Mouse (Mus musculus): ENCODE measurements around the gene Ephb1. TPM values are rescaled to one million over a fixed set of nuclear protein-coding genes. Genes with fewer than 3 reads are reported as not detected.

Gene Ephb1
- polyA plus RNA-seq, 1 experiment from 2014 or later = 1.4 TPM

DNA sequence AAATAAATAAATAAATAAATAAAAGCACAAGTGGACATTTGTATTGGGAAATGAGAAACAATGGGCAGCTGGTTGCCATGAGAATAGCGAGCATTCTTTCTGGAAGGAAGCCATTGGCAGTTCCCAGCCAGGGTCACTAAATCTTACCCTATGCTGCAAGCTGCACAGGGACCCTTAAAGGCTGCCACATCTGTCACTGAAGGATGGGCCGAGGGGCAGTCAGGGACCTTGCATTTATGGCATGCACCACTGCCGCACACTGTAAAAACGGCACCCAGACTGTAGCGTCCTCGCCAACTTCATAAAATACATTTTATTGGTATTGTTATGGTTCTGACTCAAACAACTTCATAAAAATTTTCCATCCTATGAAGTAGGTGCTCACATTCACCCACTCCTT lies 39.1 kb downstream of the Ephb1 start:
- ATAC-seq (ENCODE audit: low read depth) = no peak
- 82% methylated on average over 6 of the region's 6 CpGs for WGBS
- H3K4me1 ChIP-seq (replicated peaks; ENCODE audit: control insufficient read depth, insufficient read depth, low read length) = no peaks in the 10 kb centered on the region
- no peaks in the 10 kb centered on the region for H3K9me3 ChIP-seq (ENCODE audit: control insufficient read depth, low read length)
- H3K36me3 ChIP-seq (ENCODE audit: control insufficient read depth, insufficient read depth, low read length) = no peaks in the 10 kb centered on the region
- H3K4me3 ChIP-seq (ENCODE audit: low read length) = no peak overlapping the region
- H3K4me2 ChIP-seq (ENCODE audit: low read depth, low read length) = no peak overlapping the region
- no peaks in the 10 kb centered on the region for H3K27me3 ChIP-seq (ENCODE audit: control insufficient read depth, insufficient read depth, low read depth, low read length)
- H3K9ac ChIP-seq (ENCODE audit: low read length) = no peak overlapping the region
- H3K27ac ChIP-seq (ENCODE audit: low read length) = no peak overlapping the region

DNA sequence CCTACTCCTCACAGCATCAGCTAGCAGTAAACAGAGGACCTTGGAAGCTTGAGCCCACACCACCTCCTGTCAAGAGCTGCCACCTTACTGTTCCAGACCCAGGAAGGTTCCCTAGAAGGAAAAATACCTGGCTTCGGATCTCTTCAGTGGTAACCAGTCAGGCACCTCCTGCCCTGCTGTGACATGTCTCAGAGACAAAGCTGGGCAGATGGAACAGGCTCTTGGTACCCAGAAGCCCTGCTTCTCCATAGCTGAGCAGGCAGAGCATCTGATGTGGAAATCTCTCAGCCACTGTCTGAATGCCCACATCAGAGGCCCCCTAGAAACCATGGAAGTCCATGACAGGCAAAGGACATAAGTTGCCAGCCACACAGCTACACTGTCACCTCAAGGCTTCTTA lies 39.7 kb downstream of the Ephb1 start:
- Histone ChIP-seq H3K36me3 (ENCODE audit: control insufficient read depth, insufficient read depth, low read length) (no peaks in the 10 kb centered on the region), H3K9ac (ENCODE audit: low read length) (no peak overlapping the region), H3K4me3 (ENCODE audit: low read length) (no peak overlapping the region), H3K9me3 (ENCODE audit: control insufficient read depth, low read length) (no peaks in the 10 kb centered on the region), H3K27ac (ENCODE audit: low read length) (no peak overlapping the region), H3K4me1 (replicated peaks; ENCODE audit: control insufficient read depth, insufficient read depth, low read length) (no peaks in the 10 kb centered on the region), H3K4me2 (ENCODE audit: low read depth, low read length) (no peak overlapping the region), H3K27me3 (ENCODE audit: control insufficient read depth, insufficient read depth, low read depth, low read length) (no peaks in the 10 kb centered on the region)
- no peak for ATAC-seq (ENCODE audit: low read depth)
- 75% methylated on average over 1 of the region's 1 CpGs for WGBS

DNA sequence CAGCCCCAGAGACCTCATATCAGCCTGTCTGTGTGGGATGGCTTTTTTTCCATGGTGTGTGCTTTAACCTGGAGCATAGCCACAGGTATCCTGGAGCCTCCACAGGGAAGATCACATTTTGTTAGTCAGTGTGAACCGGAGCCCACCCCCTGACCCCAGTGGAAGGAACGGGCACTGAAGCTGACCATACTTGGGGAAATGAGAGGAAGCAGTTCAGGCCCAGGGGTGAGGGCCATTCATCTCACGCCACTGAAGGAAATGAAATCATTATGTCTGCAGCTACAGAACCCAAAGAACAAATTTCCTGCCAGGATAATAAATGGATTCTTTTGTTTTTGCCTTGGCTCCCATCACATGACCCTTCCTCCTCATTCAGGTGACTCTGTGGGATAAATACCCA lies 44.1 kb downstream of the Ephb1 start:
- Histone ChIP-seq H3K4me2 (ENCODE audit: low read depth, low read length) (no peak overlapping the region), H3K9me3 (ENCODE audit: control insufficient read depth, low read length) (no peaks in the 10 kb centered on the region), H3K27ac (ENCODE audit: low read length) (peak overlapping the region; percentile 63), H3K4me1 (replicated peaks; ENCODE audit: control insufficient read depth, insufficient read depth, low read length) (peaks cover 9% of the 10 kb centered on the region; the same call in 1 of the 2 replicates), H3K4me3 (ENCODE audit: low read length) (no peak overlapping the region), H3K36me3 (ENCODE audit: control insufficient read depth, insufficient read depth, low read length) (no peaks in the 10 kb centered on the region), H3K9ac (ENCODE audit: low read length) (no peak overlapping the region), H3K27me3 (ENCODE audit: control insufficient read depth, insufficient read depth, low read depth, low read length) (no peaks in the 10 kb centered on the region)
- 44% methylated on average over 3 of the region's 3 CpGs for WGBS
- peak; percentile 68 for ATAC-seq (ENCODE audit: low read depth)

DNA sequence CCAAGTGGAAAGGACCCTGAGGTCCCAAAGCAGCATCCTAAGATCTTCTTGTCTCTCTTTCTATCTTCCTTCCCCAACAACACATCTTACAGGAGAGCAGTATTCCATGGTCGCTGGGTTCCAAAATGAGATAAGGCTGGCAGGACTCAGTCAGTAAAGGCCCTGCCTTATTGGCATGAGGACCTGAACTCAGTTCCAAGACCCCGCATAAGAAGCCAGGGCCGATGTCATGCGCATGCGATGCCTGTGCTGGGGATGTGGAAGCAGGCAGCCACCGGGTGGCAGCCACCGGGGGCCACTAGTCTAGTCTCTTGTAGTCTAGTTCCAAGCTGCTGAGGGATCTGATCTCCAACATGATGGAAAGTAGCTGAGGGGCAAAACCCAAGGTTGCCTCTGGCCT lies 45.2 kb downstream of the Ephb1 start:
- Histone ChIP-seq H3K4me1 (replicated peaks; ENCODE audit: control insufficient read depth, insufficient read depth, low read length) (peaks cover 9% of the 10 kb centered on the region; the same call in 1 of the 2 replicates), H3K9me3 (ENCODE audit: control insufficient read depth, low read length) (no peaks in the 10 kb centered on the region), H3K4me2 (ENCODE audit: low read depth, low read length) (no peak overlapping the region), H3K36me3 (ENCODE audit: control insufficient read depth, insufficient read depth, low read length) (no peaks in the 10 kb centered on the region), H3K9ac (ENCODE audit: low read length) (no peak overlapping the region), H3K4me3 (ENCODE audit: low read length) (no peak overlapping the region), H3K27ac (ENCODE audit: low read length) (no peak overlapping the region), H3K27me3 (ENCODE audit: control insufficient read depth, insufficient read depth, low read depth, low read length) (no peaks in the 10 kb centered on the region)
- ATAC-seq (ENCODE audit: low read depth) = no peak
- 93% methylated on average over 7 of the region's 7 CpGs for WGBS

DNA sequence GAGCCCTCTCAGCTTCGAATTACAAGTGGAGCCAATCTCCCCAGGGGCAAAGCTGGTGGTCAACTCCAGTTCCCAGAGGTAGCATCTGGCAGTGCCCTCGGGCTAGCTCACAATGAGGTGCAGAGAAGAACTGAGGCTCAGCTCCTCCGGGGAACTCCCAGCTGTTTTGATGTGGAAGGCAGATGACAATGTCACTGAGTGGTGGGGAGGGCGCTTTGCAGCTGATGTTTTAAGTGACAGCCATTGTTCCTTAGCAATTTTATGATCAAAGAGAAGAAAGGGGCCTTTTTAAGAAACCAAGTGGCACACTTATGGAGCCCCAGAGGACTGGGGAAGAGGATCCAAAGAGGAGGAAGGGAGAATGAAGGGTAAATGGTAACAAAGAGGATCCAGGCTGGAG lies 46.8 kb downstream of the Ephb1 start:
- Histone ChIP-seq H3K36me3 (ENCODE audit: control insufficient read depth, insufficient read depth, low read length) (no peaks in the 10 kb centered on the region), H3K4me2 (ENCODE audit: low read depth, low read length) (no peak overlapping the region), H3K27me3 (ENCODE audit: control insufficient read depth, insufficient read depth, low read depth, low read length) (no peaks in the 10 kb centered on the region), H3K9me3 (ENCODE audit: control insufficient read depth, low read length) (no peaks in the 10 kb centered on the region), H3K4me1 (replicated peaks; ENCODE audit: control insufficient read depth, insufficient read depth, low read length) (peaks cover 9% of the 10 kb centered on the region; the same call in 1 of the 2 replicates), H3K9ac (ENCODE audit: low read length) (no peak overlapping the region), H3K4me3 (ENCODE audit: low read length) (no peak overlapping the region), H3K27ac (ENCODE audit: low read length) (peak overlapping the region; percentile 64)
- 57% methylated on average over 4 of the region's 4 CpGs for WGBS
- no peak for ATAC-seq (ENCODE audit: low read depth)

DNA sequence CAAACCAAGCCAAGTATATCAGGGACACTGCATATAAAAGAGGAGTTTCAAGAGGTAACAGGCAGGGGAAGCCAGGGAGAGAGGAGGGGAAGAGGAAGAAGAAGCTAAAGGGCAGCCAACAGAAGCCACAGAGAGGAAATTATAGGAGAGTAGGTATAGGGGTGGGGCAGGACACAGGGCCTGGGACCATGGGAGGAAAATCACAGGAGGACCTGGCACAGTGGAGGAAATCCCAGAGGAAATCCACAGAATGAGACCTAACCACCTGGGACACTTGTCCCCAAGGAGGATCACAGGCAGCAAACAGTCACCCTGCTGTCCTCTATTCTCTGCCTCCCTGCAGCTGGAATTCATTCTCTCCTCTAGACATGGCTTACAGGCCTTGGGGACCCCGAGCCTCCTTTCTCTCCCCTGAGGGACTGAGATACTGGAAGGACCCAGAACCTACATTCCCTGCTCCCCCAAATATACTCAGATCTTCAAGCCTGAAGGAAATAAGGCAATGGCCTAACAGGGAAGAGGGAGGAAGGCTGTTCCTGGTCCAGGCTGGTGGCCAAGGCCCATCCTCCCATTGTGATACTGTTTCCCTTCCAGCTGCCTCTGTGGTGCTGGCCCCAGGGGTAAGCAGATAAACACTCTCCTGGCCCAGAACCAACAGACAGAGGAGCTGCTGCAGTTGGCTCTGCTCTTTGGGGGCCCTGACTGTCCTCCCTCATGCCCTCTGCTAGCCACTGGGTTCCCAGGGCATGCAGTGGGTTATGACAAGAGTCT lies 47.7 kb downstream of the Ephb1 start:
- peaks cover 9% of the 10 kb centered on the region; the same call in 1 of the 2 replicates for H3K4me1 ChIP-seq (replicated peaks; ENCODE audit: control insufficient read depth, insufficient read depth, low read length)
- ATAC-seq (ENCODE audit: low read depth) = peak; percentile 89
- WGBS = 67% methylated on average over 1 of the region's 1 CpGs
- no peak overlapping the region for H3K9ac ChIP-seq (ENCODE audit: low read length)
- H3K4me3 ChIP-seq (ENCODE audit: low read length) = no peak overlapping the region
- H3K9me3 ChIP-seq (ENCODE audit: control insufficient read depth, low read length) = no peaks in the 10 kb centered on the region
- H3K27ac ChIP-seq (ENCODE audit: low read length) = peak overlapping the region; percentile 73
- H3K36me3 ChIP-seq (ENCODE audit: control insufficient read depth, insufficient read depth, low read length) = no peaks in the 10 kb centered on the region
- no peak overlapping the region for H3K4me2 ChIP-seq (ENCODE audit: low read depth, low read length)
- H3K27me3 ChIP-seq (ENCODE audit: control insufficient read depth, insufficient read depth, low read depth, low read length) = no peaks in the 10 kb centered on the region

DNA sequence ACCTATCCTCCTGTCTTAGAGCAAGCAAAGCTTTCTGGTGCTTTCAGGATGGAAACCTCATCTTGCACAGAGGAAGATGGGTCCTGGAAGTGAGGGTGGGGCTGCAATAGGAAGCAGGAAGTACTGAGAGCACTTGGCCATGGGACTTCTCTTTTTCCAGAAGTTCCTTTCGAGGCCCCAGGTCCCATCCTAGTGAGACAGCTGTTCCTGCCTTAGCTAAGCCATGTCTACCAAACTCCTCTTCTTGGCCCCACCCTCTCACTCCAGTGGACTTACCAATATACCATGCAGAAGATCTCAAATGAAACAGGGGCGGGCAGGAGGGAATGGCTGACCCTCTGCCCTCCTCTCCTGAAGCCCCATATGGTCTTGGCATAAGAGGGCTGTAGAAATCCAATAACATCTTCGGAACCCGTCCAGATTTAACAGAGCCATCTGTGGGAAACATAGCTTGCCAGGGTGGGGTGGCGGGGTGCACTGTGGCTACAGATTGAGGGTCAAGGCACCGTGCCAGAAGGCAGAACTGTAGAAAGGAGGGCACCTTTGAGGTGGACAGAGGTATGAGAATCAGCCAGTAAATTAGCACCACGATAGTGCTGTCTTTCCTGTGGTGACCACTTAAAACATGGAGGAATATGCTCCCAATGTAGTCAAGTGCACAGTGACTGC lies 48.9 kb downstream of the Ephb1 start:
- Histone ChIP-seq H3K36me3 (ENCODE audit: control insufficient read depth, insufficient read depth, low read length) (no peaks in the 10 kb centered on the region), H3K9me3 (ENCODE audit: control insufficient read depth, low read length) (no peaks in the 10 kb centered on the region), H3K4me2 (ENCODE audit: low read depth, low read length) (no peak overlapping the region), H3K27me3 (ENCODE audit: control insufficient read depth, insufficient read depth, low read depth, low read length) (no peaks in the 10 kb centered on the region), H3K9ac (ENCODE audit: low read length) (no peak overlapping the region), H3K4me1 (replicated peaks; ENCODE audit: control insufficient read depth, insufficient read depth, low read length) (peaks cover 9% of the 10 kb centered on the region; the same call in 1 of the 2 replicates), H3K27ac (ENCODE audit: low read length) (peak overlapping the region; percentile 73), H3K4me3 (ENCODE audit: low read length) (no peak overlapping the region)
- WGBS = 83% methylated on average over 7 of the region's 7 CpGs
- ATAC-seq (ENCODE audit: low read depth) = no peak

DNA sequence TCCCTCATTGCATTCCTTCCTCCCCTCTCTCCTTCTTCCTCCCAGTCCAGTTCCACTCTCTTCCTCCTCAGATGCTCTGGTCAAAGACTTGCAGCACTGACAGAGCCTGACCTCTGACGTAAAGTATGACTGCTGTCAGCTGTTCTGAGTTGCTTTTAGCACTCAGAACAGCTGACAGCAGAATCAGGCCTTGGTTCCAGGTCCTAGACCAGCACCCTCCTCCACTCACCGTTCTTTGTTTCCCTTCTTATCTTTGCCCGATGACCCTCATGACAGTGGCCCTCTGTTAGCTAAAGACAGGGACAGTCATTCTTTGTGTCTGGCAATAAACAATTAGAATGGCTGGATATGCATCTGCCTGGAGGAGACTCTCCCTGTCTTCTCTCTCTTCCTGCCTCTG lies 49.7 kb downstream of the Ephb1 start:
- ATAC-seq (ENCODE audit: low read depth) = no peak
- no peaks in the 10 kb centered on the region for H3K27me3 ChIP-seq (ENCODE audit: control insufficient read depth, insufficient read depth, low read depth, low read length)
- no peak overlapping the region for H3K27ac ChIP-seq (ENCODE audit: low read length)
- no peaks in the 10 kb centered on the region for H3K9me3 ChIP-seq (ENCODE audit: control insufficient read depth, low read length)
- no peaks in the 10 kb centered on the region for H3K36me3 ChIP-seq (ENCODE audit: control insufficient read depth, insufficient read depth, low read length)
- H3K4me2 ChIP-seq (ENCODE audit: low read depth, low read length) = no peak overlapping the region
- peaks cover 9% of the 10 kb centered on the region; the same call in 1 of the 2 replicates for H3K4me1 ChIP-seq (replicated peaks; ENCODE audit: control insufficient read depth, insufficient read depth, low read length)
- WGBS = 28% methylated on average over 3 of the region's 3 CpGs
- H3K4me3 ChIP-seq (ENCODE audit: low read length) = no peak overlapping the region
- H3K9ac ChIP-seq (ENCODE audit: low read length) = no peak overlapping the region

DNA sequence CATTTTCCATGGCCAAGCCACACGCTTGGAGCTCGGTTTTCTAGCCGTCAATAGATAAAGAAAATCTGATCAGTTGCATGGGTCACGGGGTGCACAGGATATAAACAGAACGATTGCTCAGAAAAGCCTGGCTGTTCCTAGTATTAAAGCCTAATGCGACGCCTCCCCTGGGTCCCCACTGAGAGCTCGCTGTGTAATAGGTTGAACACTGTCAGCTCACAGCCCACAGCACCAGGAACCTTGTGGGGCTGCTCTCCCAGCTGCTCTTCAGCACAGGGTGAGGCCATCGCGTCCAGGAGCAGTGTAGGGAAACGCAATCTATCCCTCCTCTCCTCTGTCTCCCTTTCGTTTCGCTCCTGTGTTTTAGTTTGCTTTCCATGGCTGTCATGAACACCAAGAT lies 50.6 kb downstream of the Ephb1 start:
- H3K27me3 ChIP-seq (ENCODE audit: control insufficient read depth, insufficient read depth, low read depth, low read length) = no peaks in the 10 kb centered on the region
- no peak overlapping the region for H3K27ac ChIP-seq (ENCODE audit: low read length)
- H3K4me2 ChIP-seq (ENCODE audit: low read depth, low read length) = no peak overlapping the region
- H3K9ac ChIP-seq (ENCODE audit: low read length) = no peak overlapping the region
- H3K4me1 ChIP-seq (replicated peaks; ENCODE audit: control insufficient read depth, insufficient read depth, low read length) = peaks cover 9% of the 10 kb centered on the region; the same call in 1 of the 2 replicates
- no peaks in the 10 kb centered on the region for H3K36me3 ChIP-seq (ENCODE audit: control insufficient read depth, insufficient read depth, low read length)
- no peaks in the 10 kb centered on the region for H3K9me3 ChIP-seq (ENCODE audit: control insufficient read depth, low read length)
- no peak overlapping the region for H3K4me3 ChIP-seq (ENCODE audit: low read length)
- WGBS = 48% methylated on average over 13 of the region's 13 CpGs
- no peak for ATAC-seq (ENCODE audit: low read depth)
